Mouse (Mus musculus) heart, postnatal 4 days (tissue): ENCODE data around the gene Itih1. TPM values are rescaled to one million over a fixed set of nuclear protein-coding genes. Genes with fewer than 3 reads are reported as not detected.
A peak's percentile ranks its signal among the peaks of the same experiment; 100 is the strongest.

ENCODE experiments used
- DNase-seq: peaks from one replicate; pipeline ENCODE4 v3.0.0; 2021
- total RNA-seq, 2 experiments: library from RNA; stranded (reverse); gene quantifications; 2 replicates each; pipeline ENCODE4 v1.2.3; 2021

The Itih1 gene
- total RNA-seq, 2 experiments from 2014 or later = not detected

GRCm38 (mm10) chr14:30903036-30903435, 40.1 kb downstream of the Itih1 start:
- no peak for DNase-seq

- no peak for DNase-seq
These were observed 40.5 kb downstream of the Itih1 start for GRCm38 (mm10) chr14:30902628-30903027.

DNA sequence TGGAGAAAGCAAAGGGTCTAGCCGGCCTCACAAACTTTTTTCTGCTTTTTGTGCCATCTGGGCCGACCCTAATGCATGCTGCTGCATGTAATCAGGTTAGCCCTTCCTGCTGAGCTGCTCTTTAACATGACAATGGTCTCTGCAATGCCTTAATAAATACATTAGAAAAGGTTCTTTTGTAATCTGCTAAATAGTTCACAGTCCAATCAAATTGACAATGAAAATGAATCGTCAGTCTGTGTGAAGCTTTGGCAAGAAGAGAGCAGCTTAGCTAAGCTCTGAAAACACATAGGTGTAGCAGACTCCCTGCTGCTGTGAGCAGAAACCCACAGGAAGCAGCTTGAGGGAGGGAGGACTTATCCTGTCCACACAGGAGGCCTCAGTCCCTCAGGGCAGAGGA, 43.1 kb downstream of the Itih1 start:
- no peak for DNase-seq

DNA sequence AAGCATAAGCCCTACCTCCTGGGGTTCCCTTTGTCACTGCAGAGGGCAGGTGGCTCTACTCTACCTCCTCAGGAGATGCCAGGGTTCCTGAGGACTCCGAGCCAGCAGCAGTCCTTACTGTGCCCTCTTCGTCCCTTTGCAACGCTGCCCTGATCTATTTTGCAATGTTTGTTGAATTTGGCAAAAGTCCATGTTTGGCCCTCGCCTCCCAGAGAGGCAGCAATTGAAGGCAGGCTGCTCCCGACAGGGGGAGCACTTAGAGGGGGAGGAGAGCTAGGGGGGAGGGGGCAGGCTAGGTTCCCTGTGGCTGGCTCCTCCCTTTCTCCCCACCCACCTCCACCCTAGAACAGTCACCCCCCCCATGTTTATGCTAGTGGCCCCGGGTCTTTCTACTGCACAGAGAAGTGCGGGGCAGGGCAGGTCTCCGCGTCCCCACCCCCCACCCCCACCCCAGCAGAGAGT, 54.8 kb downstream of the Itih1 start:
- DNase-seq = peak; percentile 68

- no peak for DNase-seq
These were observed 56.9 kb downstream of the Itih1 start, which contains the start of gene Itih4 for GRCm38 (mm10) chr14:30886204-30886603. Gene Itih4, plus strand, starts transcription at chr14:30886476.

- DNase-seq = no peak
These were observed 57.8 kb downstream of the Itih1 start for GRCm38 (mm10) chr14:30885298-30885697.

- DNase-seq = no peak
These were observed 61.4 kb downstream of the Itih1 start for GRCm38 (mm10) chr14:30881718-30882108.

DNA sequence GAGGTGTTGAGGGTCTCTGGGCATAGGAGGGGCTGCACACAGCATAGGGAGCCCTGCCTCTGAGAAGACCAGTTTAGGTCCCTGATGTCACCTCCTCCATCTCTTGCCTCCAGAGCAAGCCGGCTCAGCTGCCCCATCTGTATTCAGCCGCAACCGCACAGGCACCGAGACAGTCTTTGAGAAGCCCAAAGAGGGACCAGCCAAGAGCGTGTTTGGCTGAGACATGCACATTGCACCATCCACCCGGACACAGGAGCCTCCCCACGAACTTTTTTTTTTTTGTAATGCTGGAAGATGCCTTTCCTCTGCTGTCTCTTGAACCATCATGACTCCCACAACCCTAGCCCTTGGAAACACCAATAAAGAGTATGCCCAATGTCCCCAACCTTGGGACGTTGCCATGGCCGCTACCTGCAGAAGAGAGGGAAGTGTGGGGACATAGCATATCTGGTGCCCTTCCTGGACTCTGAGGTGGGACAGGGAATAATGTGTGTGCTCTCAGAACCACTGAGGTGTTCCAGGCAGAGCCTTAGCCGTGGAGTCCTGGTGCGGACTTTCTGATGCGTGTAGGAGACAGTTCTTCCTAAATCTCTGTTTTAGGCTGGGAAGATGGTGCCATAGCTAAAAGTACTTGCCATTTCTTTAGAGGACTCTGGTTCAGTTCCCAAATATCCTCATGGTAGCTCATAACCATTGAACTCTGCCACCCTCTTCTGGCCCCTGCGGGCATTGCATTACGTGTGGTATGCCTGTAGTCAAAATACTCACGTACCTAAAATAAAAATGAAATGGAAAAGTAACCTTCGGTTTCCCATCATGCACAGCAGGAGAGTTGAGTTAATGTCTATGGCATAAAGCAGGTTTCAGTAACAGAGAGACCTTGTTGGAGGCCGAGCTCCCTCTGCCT, 62.0 kb downstream of the Itih1 start:
- peak; percentile 82 for DNase-seq

DNA sequence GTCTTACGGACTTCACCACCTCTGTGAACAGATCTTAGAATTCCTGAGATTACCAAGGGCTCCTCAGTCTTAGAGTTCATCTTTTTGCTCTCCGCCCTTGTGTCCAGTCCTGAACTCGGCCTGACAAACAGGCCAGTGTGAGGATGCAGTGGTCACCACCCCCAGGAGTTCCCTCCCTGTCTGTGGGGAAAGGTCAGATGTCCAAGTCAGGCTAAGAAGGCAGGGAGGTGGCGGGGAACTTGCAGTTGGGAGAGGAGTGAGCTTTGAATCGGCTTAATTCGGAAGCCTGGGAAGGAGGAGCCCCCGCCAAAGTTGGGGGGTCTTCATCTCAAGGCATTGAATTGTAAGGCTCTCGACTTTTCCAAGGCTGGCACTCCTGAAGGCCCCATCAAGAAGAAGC, 62.8 kb downstream of the Itih1 start:
- DNase-seq = no peak

GRCm38 (mm10) chr14:30879794-30880193, 63.3 kb downstream of the Itih1 start:
- no peak for DNase-seq

Other genes starting within 250 kb of the Itih1 start
- 10 to 100 TPM; 20.4 to 20.7 TPM for gene Sfmbt1, start 228.4 kb downstream of the Itih1 start, total RNA-seq
- gene Tmem110, start 117.7 kb downstream of the Itih1 start, total RNA-seq = 10 to 100 TPM; 14.4 to 14.7 TPM
- gene Mustn1, start 64.1 kb downstream of the Itih1 start, total RNA-seq = 1 to 10 TPM; 6.9 to 7.3 TPM
- 1 to 10 TPM; 1.6 to 2.5 TPM for gene Itih4, start 56.8 kb downstream of the Itih1 start, total RNA-seq
- gene Itih3, start 19.5 kb downstream of the Itih1 start, total RNA-seq = under 1 TPM; 0.55 to 0.74 TPM
- 1 to 10 TPM; 3.6 to 4.6 TPM for gene Nek4, start 8.1 kb upstream of the Itih1 start, total RNA-seq
- gene Glt8d1, start 58.1 kb upstream of the Itih1 start, total RNA-seq = 10 to 100 TPM; 31.2 to 32.3 TPM
- gene Spcs1, start 58.4 kb upstream of the Itih1 start, total RNA-seq = 100 to 1,000 TPM; 176 to 181 TPM
- 100 to 1,000 TPM in 1 of 2 experiments, 10 to 100 TPM in 1; 97.2 to 101 TPM for gene Pbrm1, start 75.8 kb upstream of the Itih1 start, total RNA-seq
- 10 to 100 TPM; 37.9 to 41.4 TPM for gene Gnl3, start 75.9 kb upstream of the Itih1 start, total RNA-seq
- 10 to 100 TPM; 80.5 to 91.4 TPM for gene Smim4, start 185.7 kb upstream of the Itih1 start, total RNA-seq
- 10 to 100 TPM; 91.8 to 93.8 TPM for gene Nt5dc2, start 187.8 kb upstream of the Itih1 start, total RNA-seq
- 10 to 100 TPM; 77.1 to 84.3 TPM for gene Stab1, start 225.4 kb upstream of the Itih1 start, total RNA-seq